Mouse (Mus musculus) neural tube, embryonic 13.5 days (tissue): ENCODE measurements at regions not wholly inside any gene's neighbourhood (a gene's known extent, or its start where the extent isn't known, plus 50 kb on each side); places are given as distances from the start of the nearest gene placed in this dataset.

ENCODE experiments used
- ATAC-seq: fragments of 200-750 bp; cut with Nextera tagmentation; 2 replicates; pipeline ENCODE4 v1.8.0; 2017; ENCODE audit warnings: low read depth, mild to moderate bottlenecking, moderate TSS enrichment, moderate library complexity
- H3K27ac ChIP-seq: fragments of 300-500 bp; sonication (generic); replicated peaks from 2 replicates; pipeline ENCODE4 v1.5.1; 2015; ENCODE audit warnings: moderate library complexity, mild to moderate bottlenecking, inconsistent platforms
- H3K27me3 ChIP-seq: fragments of 300-500 bp; sonication (generic); 2 replicates; pipeline ENCODE4 v1.6.1; 2015; ENCODE audit warnings: mild to moderate bottlenecking, inconsistent platforms
- H3K36me3 ChIP-seq: fragments of 300-500 bp; sonication (generic); 2 replicates; pipeline ENCODE4 v1.6.1; 2015; ENCODE audit warnings: mild to moderate bottlenecking, inconsistent platforms
- H3K4me1 ChIP-seq: fragments of 300-500 bp; sonication (generic); replicated peaks from 2 replicates; pipeline ENCODE4 v1.6.1; 2015; ENCODE audit warnings: inconsistent platforms
- H3K4me2 ChIP-seq: fragments of 300-500 bp; sonication (generic); 2 replicates; pipeline ENCODE4 v1.6.1; 2015; ENCODE audit warnings: inconsistent platforms, mild to moderate bottlenecking, moderate library complexity
- H3K4me3 ChIP-seq: fragments of 300-500 bp; sonication (generic); 2 replicates; pipeline ENCODE4 v1.5.1; 2015; ENCODE audit warnings: mild to moderate bottlenecking, inconsistent platforms
- H3K9ac ChIP-seq: fragments of 300-500 bp; sonication (generic); 2 replicates; pipeline ENCODE4 v1.6.1; 2015; ENCODE audit warnings: moderate library complexity, mild to moderate bottlenecking, inconsistent platforms
- H3K9me3 ChIP-seq: fragments of 300-500 bp; sonication (generic); 2 replicates; pipeline ENCODE4 v1.6.1; 2016; ENCODE audit warnings: inconsistent platforms
- WGBS: fragments of 180-500 bp; shearing (Covaris S2); methylation state at CpG from one replicate; pipeline ENCODE4 v1.1.7; 2015; 5-methylcytosine and 5-hydroxymethylcytosine counted together

GRCm38 (mm10) chr2:78972288-78973117, 104.6 kb downstream of the Ube2e3 start:
- Histone ChIP-seq H3K27me3 (no peaks in the 10 kb centered on the region), H3K9me3 (no peaks in the 10 kb centered on the region), H3K4me3 (no peak overlapping the region), H3K9ac (no peak overlapping the region), H3K4me1 (no peaks in the 10 kb centered on the region), H3K4me2 (no peak overlapping the region), H3K27ac (no peak overlapping the region), H3K36me3 (no peaks in the 10 kb centered on the region)
- 90% methylated on average over 10 of the region's 10 CpGs for WGBS
- ATAC-seq, result no peak

DNA sequence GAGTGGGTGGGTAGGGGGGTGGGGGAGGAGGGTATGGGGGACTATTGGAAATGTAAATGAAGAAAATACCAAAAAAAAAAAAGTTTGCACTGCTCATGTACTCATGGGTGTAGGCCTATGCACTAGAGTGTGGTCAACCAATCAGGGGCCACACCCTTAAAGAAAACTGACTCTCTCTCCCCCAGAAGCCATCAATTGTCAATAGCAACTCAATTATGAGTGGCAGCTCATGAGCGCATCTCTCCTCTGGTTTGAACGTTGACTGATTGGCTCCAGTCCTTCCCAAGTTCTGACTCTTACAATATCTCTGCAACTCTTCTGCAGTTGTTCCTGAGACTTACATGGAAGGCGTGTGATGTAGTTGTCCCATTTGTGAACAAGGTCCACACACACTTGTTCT, 105.9 kb downstream of the Ube2e3 start:
- ATAC-seq, result no peak
- WGBS, result 97% methylated on average over 3 of the region's 3 CpGs
- Histone ChIP-seq H3K9me3 (no peaks in the 10 kb centered on the region), H3K27me3 (no peaks in the 10 kb centered on the region), H3K27ac (no peak overlapping the region), H3K4me2 (no peak overlapping the region), H3K36me3 (no peaks in the 10 kb centered on the region), H3K9ac (no peak overlapping the region), H3K4me3 (no peak overlapping the region), H3K4me1 (no peaks in the 10 kb centered on the region)

- no peak overlapping the region for H3K4me2 ChIP-seq
- 82% methylated on average over 2 of the region's 2 CpGs for WGBS
- H3K9me3 ChIP-seq, result no peaks in the 10 kb centered on the region
- no peaks in the 10 kb centered on the region for H3K4me1 ChIP-seq
- no peak overlapping the region for H3K27ac ChIP-seq
- H3K4me3 ChIP-seq, result no peak overlapping the region
- no peaks in the 10 kb centered on the region for H3K36me3 ChIP-seq
- no peak for ATAC-seq
- H3K27me3 ChIP-seq, result no peaks in the 10 kb centered on the region
- H3K9ac ChIP-seq, result no peak overlapping the region
Observed at GRCm38 (mm10) chr2:78974683-78975392, 106.9 kb downstream of the Ube2e3 start.

DNA sequence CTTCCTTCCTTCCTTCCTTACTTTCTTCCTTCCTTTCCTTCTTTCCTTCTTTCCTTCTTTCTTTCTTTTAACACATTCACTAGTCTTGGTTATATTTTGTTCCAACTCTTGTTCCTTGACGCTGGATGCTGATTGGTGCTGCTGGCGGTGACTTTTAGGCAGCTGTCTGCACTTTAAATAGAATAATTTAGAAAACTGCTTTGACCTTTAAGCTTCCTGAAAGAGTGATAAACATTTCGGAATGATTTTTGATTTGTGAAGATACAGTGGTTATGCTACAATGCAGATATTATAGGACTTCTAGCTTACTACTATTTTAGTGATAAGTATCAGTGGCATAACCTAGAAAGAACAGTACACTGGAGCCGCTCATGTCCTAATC, 107.5 kb downstream of the Ube2e3 start:
- no peaks in the 10 kb centered on the region for H3K36me3 ChIP-seq
- no peak for ATAC-seq
- H3K27me3 ChIP-seq, result no peaks in the 10 kb centered on the region
- no peak overlapping the region for H3K4me2 ChIP-seq
- H3K9me3 ChIP-seq, result no peaks in the 10 kb centered on the region
- WGBS, result 92% methylated on average over 4 of the region's 4 CpGs
- no peak overlapping the region for H3K9ac ChIP-seq
- H3K4me3 ChIP-seq, result no peak overlapping the region
- no peaks in the 10 kb centered on the region for H3K4me1 ChIP-seq
- H3K27ac ChIP-seq, result no peak overlapping the region

DNA sequence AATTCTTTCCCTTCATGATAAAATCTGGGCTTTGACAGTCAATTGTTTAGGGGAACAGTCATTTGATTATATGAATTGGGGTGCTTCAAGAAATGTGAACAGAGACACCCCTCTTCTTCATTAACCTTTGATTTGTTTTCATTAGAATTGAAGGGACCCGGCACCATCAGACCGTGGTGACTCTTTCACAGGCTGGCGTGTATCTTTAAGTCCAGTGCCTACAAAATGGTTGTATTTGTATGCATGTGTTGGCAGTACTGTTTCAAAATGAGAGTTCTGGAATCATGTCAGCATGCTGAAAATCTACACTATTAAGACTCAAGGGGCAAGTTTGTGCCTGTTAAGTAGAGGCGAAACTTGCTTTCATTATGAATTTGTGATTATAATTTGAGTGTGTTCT, 108.2 kb downstream of the Ube2e3 start:
- 92% methylated on average over 4 of the region's 4 CpGs for WGBS
- no peak for ATAC-seq
- no peak overlapping the region for H3K9ac ChIP-seq

GRCm38 (mm10) chr2:78977632-78978397, 109.9 kb downstream of the Ube2e3 start:
- ATAC-seq, result no peak
- Histone ChIP-seq H3K27ac (no peak overlapping the region), H3K9me3 (no peaks in the 10 kb centered on the region), H3K27me3 (no peaks in the 10 kb centered on the region), H3K36me3 (no peaks in the 10 kb centered on the region), H3K4me2 (no peak overlapping the region), H3K4me3 (no peak overlapping the region), H3K4me1 (no peaks in the 10 kb centered on the region), H3K9ac (no peak overlapping the region)
- WGBS, result 84% methylated on average over 5 of the region's 5 CpGs

More for the DNA sequence above, 108.2 kb downstream of the Ube2e3 start:
- no peaks in the 10 kb centered on the region for H3K9me3 ChIP-seq
- H3K4me3 ChIP-seq, result no peak overlapping the region
- H3K36me3 ChIP-seq, result no peaks in the 10 kb centered on the region
- no peak overlapping the region for H3K4me2 ChIP-seq
- H3K27me3 ChIP-seq, result no peaks in the 10 kb centered on the region
- no peak overlapping the region for H3K27ac ChIP-seq
- H3K4me1 ChIP-seq, result no peaks in the 10 kb centered on the region

DNA sequence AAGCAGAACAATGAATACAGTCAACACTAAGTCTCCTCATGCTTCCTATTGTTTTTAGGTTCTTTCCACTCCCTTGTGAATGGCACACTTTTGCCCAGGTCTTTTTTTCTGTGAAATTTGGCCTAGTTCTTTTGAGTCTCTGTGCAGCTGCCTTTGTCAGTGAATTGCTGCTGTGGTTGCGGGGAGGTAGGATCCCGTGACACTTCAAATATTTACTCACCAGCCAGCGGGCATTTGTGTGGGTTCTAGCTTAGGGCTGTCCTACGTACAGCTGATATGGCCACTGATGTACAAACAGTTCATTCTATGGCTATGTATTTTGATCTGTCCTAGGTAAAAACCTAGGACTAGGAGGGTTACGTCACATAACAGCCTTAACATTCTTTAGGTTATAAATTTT, 112.1 kb downstream of the Ube2e3 start:
- Histone ChIP-seq H3K9ac (no peak overlapping the region), H3K36me3 (no peaks in the 10 kb centered on the region), H3K4me3 (no peak overlapping the region), H3K27me3 (no peaks in the 10 kb centered on the region), H3K4me1 (no peaks in the 10 kb centered on the region), H3K27ac (no peak overlapping the region), H3K9me3 (no peaks in the 10 kb centered on the region), H3K4me2 (no peak overlapping the region)
- no peak for ATAC-seq
- WGBS, result 71% methylated on average over 5 of the region's 5 CpGs

- Histone ChIP-seq H3K4me3 (no peak overlapping the region), H3K36me3 (no peaks in the 10 kb centered on the region), H3K9ac (no peak overlapping the region), H3K4me1 (no peaks in the 10 kb centered on the region), H3K4me2 (no peak overlapping the region), H3K9me3 (no peaks in the 10 kb centered on the region), H3K27ac (no peak overlapping the region), H3K27me3 (no peaks in the 10 kb centered on the region)
- WGBS, result 96% methylated on average over 1 of the region's 1 CpGs
- ATAC-seq, result no peak
Observed at GRCm38 (mm10) chr2:78980661-78981229, 112.8 kb downstream of the Ube2e3 start.

GRCm38 (mm10) chr2:78983347-78983746, 115.4 kb downstream of the Ube2e3 start:
- no peak for ATAC-seq
- Histone ChIP-seq H3K4me2 (no peak overlapping the region), H3K27me3 (no peaks in the 10 kb centered on the region)

DNA sequence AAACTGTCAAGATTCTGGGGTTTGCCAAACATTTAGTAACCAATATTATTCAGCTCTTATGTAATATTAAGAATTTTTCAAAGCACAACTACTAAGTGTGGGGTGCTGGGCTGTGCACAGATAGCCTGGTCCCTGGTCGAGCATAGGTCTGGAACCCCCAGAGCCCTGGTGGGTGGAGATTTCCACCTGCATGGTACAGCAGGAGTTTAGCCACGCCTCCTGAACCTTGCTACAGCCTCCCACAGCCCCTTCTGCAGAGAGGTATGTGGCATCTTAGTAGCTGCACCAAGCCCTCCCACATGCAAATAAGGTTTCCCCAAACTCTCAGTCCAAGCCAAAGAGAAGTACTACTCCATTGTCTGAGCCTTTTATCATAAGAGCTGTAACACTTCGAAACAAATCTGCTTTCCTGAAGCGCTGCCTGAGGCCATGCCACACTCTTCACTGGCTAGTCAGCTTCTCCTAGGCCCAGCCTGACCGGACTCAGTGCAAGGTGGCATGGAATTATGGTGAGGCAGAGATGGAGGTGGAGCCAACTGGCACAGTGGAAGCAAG, 116.1 kb downstream of the Ube2e3 start:
- no peak overlapping the region for H3K9ac ChIP-seq
- peaks cover 6% of the 10 kb centered on the region; the same call in 1 of the 2 replicates for H3K4me1 ChIP-seq
- H3K36me3 ChIP-seq, result no peaks in the 10 kb centered on the region
- 64% methylated on average over 5 of the region's 5 CpGs for WGBS
- ATAC-seq, result no peak
- no peak overlapping the region for H3K4me3 ChIP-seq
- H3K27me3 ChIP-seq, result no peaks in the 10 kb centered on the region
- no peak overlapping the region for H3K27ac ChIP-seq
- H3K4me2 ChIP-seq, result no peak overlapping the region
- H3K9me3 ChIP-seq, result no peaks in the 10 kb centered on the region

More at GRCm38 (mm10) chr2:78983347-78983746, 115.4 kb downstream of the Ube2e3 start:
- H3K4me1 ChIP-seq, result peaks cover 6% of the 10 kb centered on the region; the same call in 1 of the 2 replicates
- no peaks in the 10 kb centered on the region for H3K9me3 ChIP-seq
- H3K27ac ChIP-seq, result no peak overlapping the region
- H3K36me3 ChIP-seq, result no peaks in the 10 kb centered on the region
- H3K4me3 ChIP-seq, result no peak overlapping the region
- H3K9ac ChIP-seq, result no peak overlapping the region

GRCm38 (mm10) chr2:78986984-78987383, 119.1 kb downstream of the Ube2e3 start:
- H3K36me3 ChIP-seq, result no peaks in the 10 kb centered on the region
- H3K9ac ChIP-seq, result no peak overlapping the region
- no peak overlapping the region for H3K4me3 ChIP-seq
- H3K27ac ChIP-seq, result peak overlapping the region; percentile 25; the same call in 1 of the 2 replicates
- peaks cover 6% of the 10 kb centered on the region; the same call in 1 of the 2 replicates for H3K4me1 ChIP-seq
- 0 out of 2 replicates have a peak, but pooled peaks have one; percentile 50 for ATAC-seq
- WGBS, result 51% methylated on average over 7 of the region's 7 CpGs
- no peaks in the 10 kb centered on the region for H3K9me3 ChIP-seq
- no peak overlapping the region for H3K4me2 ChIP-seq
- H3K27me3 ChIP-seq, result no peaks in the 10 kb centered on the region
